Mouse (Mus musculus): ENCODE data around the gene Ciapin1. TPM values are rescaled to one million over a fixed set of nuclear protein-coding genes. Genes with fewer than 3 reads are reported as not detected.
A peak's percentile ranks its signal among the peaks of the same experiment; 100 is the strongest.

Ciapin1 gene
- total and polyA plus RNA-seq, 2 experiments from 2014 or later, result 50.1 to 120 TPM

DNA sequence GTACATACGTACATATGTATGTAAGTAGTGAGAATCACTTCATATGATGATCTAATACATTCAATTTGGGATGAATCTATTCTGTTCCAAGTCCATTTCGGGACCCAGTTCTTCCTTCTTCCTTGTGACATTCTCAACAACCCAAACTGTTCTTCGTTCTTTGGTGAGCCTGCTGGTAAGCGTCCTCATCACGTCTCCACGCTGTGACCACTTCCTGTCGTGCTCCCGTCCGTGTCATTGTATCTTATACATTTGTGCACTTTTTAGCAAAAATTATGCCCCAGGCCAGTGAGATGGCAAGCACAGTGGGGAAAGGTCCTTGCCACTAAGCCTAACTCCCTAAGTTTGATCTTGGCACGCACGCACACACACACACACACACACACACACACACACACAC lies 20.2 kb downstream of the Ciapin1 start:
- no peaks in the 10 kb centered on the region for H3K9me3 ChIP-seq (ENCODE audit: low read length)
- DNase-seq (no peak), ATAC-seq (no peak)
- no peak overlapping the region for H3K9ac ChIP-seq
- no peak overlapping the region for H3K4me2 ChIP-seq (ENCODE audit: low read depth)
- H3K27ac ChIP-seq (ENCODE audit: low read depth, low read length), result no peak overlapping the region
- 95% methylated on average over 11 of the region's 11 CpGs for WGBS
- no peaks in the 10 kb centered on the region for H3K27me3 ChIP-seq (ENCODE audit: insufficient read depth, low read length)
- H3K36me3 ChIP-seq (ENCODE audit: insufficient read depth), result peaks cover 4% of the 10 kb centered on the region
- no peak for TF ChIP-seq CTCF (IDR thresholded peaks at IDR 0.05; ENCODE audit: low read depth)
- H3K4me1 ChIP-seq (ENCODE audit: insufficient read depth), result no peaks in the 10 kb centered on the region
- H3K4me3 ChIP-seq (ENCODE audit: low read depth, low read length), result no peak overlapping the region

DNA sequence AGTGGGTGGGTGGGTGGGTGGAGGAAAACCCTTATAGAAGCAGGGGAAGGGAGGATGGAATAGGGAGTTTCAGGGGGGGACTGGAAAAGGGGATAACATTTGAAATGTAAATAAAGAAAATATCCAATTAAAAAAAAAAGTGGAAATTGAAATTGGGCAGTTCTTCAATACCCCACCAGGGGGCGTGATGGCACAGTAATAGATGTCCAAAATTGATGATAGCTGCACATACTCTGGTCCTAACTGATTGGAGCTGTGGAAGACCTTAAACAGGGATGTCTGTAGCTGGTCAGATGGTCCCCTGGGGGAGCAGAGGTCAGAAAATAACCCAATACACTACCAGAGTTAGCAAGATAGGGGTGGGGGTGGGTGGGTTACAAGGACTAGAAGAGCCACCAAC lies 23.6 kb downstream of the Ciapin1 start:
- ATAC-seq, result no peak
- Histone ChIP-seq H3K36me3 (ENCODE audit: insufficient read depth) (no peaks in the 10 kb centered on the region; the same call in 1 of the 2 replicates), H3K9me3 (ENCODE audit: low read length) (no peaks in the 10 kb centered on the region), H3K4me3 (ENCODE audit: low read depth, low read length) (no peak overlapping the region), H3K4me1 (ENCODE audit: insufficient read depth) (peaks cover 6% of the 10 kb centered on the region; the same call in 1 of the 2 replicates), H3K27me3 (ENCODE audit: insufficient read depth, low read length) (no peaks in the 10 kb centered on the region), H3K27ac (ENCODE audit: low read depth, low read length) (no peak overlapping the region), H3K4me2 (ENCODE audit: low read depth) (no peak overlapping the region), H3K9ac (no peak overlapping the region)
- peak; percentile 64 for TF ChIP-seq CTCF (IDR thresholded peaks at IDR 0.05; ENCODE audit: low read depth)
- DNase-seq, result peak; percentile 39
- whole genome bisulfite sequencing, result 0% methylated on average over 1 of the region's 1 CpGs

DNA sequence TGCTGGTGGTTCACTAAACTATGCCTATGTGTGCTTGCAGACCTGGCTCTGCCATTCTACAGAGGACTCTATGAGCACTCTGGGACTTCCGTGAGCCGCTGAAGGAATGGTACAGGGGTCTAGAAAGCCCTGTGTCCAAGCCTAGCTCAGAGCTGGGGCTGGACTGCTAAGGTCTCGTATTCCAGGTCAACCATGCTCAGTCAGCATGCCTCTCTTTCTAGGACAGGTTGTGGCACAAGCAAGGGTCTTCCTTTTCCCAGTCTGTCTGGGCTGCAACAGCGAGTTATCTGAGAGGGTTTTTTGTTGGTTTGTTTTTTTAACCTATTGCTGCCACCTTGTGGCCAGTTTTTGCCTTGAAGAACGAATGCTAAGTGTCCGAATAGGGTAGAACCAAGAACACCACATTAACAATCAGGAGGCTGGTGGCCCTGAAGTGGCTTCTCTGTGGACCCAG lies 25.5 kb downstream of the Ciapin1 start:
- Histone ChIP-seq H3K9ac (peak overlapping the region; percentile 55), H3K4me3 (ENCODE audit: low read depth, low read length) (peak overlapping the region; percentile 12; the same call in 1 of the 2 replicates), H3K4me2 (ENCODE audit: low read depth) (peak overlapping the region; percentile 39)

DNA sequence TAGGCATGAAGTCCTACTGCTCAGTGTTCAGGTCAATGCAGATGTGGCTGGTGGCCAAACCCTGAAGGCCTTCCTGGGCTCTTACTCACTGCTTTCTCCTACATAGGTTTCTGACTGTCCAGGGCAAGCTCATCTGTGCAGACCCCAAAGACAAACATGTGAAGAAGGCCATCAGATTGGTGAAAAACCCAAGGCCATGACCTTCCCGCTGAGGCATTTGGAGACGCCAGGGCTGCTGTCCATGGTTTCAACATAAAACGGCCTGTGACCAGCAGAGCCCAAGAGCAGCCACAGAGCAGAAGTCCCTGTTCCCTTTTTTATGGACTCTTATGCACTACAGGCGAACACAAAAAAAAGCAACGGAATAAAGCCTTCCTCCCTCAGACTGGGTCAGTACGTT lies 26.5 kb downstream of the Ciapin1 start:
- TF ChIP-seq CTCF (IDR thresholded peaks at IDR 0.05; ENCODE audit: low read depth), result no peak
- H3K27me3 ChIP-seq (ENCODE audit: insufficient read depth, low read length), result no peaks in the 10 kb centered on the region
- DNase-seq (no peak), ATAC-seq (no peak)
- H3K9ac ChIP-seq, result no peak overlapping the region
- no peak overlapping the region for H3K27ac ChIP-seq (ENCODE audit: low read depth, low read length)
- 80% methylated on average over 6 of the region's 6 CpGs for WGBS
- H3K9me3 ChIP-seq (ENCODE audit: low read length), result no peaks in the 10 kb centered on the region
- H3K36me3 ChIP-seq (ENCODE audit: insufficient read depth), result no peaks in the 10 kb centered on the region
- peaks cover 6% of the 10 kb centered on the region; the same call in 1 of the 2 replicates for H3K4me1 ChIP-seq (ENCODE audit: insufficient read depth)
- H3K4me2 ChIP-seq (ENCODE audit: low read depth), result no peak overlapping the region
- H3K4me3 ChIP-seq (ENCODE audit: low read depth, low read length), result no peak overlapping the region

More for the DNA sequence above, 25.5 kb downstream of the Ciapin1 start:
- Histone ChIP-seq H3K36me3 (ENCODE audit: insufficient read depth) (no peaks in the 10 kb centered on the region), H3K4me1 (ENCODE audit: insufficient read depth) (peaks cover 6% of the 10 kb centered on the region; the same call in 1 of the 2 replicates), H3K9me3 (ENCODE audit: low read length) (no peaks in the 10 kb centered on the region), H3K27me3 (ENCODE audit: insufficient read depth, low read length) (no peaks in the 10 kb centered on the region), H3K27ac (ENCODE audit: low read depth, low read length) (peak overlapping the region; percentile 66)
- DNase-seq, result peak; percentile 96
- TF ChIP-seq CTCF (IDR thresholded peaks at IDR 0.05; ENCODE audit: low read depth), result peak; percentile 82
- ATAC-seq, result peak; percentile 90
- WGBS, result 18% methylated on average over 6 of the region's 6 CpGs

DNA sequence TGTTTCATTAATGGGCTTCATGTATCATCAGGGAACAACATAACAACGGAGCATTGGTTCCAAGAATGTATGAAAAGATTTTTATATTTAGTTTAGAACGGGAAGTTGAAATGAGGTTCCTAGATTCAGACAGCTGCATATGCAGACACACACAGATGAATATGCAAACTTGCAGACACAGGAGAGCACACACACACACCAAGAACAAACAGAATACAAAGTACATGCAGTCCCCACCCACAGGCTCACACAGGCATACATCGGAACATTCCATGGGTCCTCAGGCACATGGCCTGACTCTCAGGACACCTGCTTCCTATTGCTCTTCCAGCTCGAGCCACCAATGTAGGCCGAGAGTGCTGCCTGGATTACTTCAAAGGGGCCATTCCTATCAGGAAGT lies 27.3 kb downstream of the Ciapin1 start:
- Histone ChIP-seq H3K4me2 (ENCODE audit: low read depth) (no peak overlapping the region), H3K9ac (no peak overlapping the region), H3K27me3 (ENCODE audit: insufficient read depth, low read length) (no peaks in the 10 kb centered on the region), H3K9me3 (ENCODE audit: low read length) (no peaks in the 10 kb centered on the region), H3K4me3 (ENCODE audit: low read depth, low read length) (no peak overlapping the region), H3K4me1 (ENCODE audit: insufficient read depth) (peaks cover 6% of the 10 kb centered on the region; the same call in 1 of the 2 replicates), H3K27ac (ENCODE audit: low read depth, low read length) (no peak overlapping the region), H3K36me3 (ENCODE audit: insufficient read depth) (no peaks in the 10 kb centered on the region)
- DNase-seq, result no peak
- no peak for TF ChIP-seq CTCF (IDR thresholded peaks at IDR 0.05; ENCODE audit: low read depth)
- WGBS, result 80% methylated on average over 5 of the region's 5 CpGs
- no peak for ATAC-seq

DNA sequence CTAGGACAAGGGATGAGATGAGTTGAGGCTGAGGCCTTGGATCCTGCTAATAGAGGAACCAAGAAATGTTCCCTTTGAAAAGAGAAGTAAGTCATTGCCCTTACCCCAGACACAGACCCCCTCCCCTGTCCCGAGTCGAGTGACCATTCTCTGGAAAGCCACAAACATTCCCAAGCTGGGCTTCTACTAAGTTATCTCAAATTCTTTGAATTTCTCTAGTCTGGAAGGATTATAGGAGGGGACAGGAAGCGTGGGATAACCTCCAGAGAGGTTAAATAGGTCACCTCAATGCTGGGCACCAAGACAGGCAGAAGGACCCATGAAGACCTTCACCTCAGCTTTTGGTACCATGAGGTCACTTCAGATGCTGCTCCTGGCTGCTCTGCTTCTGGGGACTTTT lies 28.0 kb downstream of the Ciapin1 start, which contains the start of gene Ccl17:
TSS of gene Ccl17 (plus strand) at position 301 of the 400 bp plus-strand sequence.
- H3K4me2 ChIP-seq (ENCODE audit: low read depth), result no peak within 1 kb of the TSS
- DNase-seq (no peak), ATAC-seq (no peak)
- peaks cover 6% of the 10 kb centered on the region; the same call in 1 of the 2 replicates for H3K4me1 ChIP-seq (ENCODE audit: insufficient read depth)
- H3K27me3 ChIP-seq (ENCODE audit: insufficient read depth, low read length), result no peaks in the 10 kb centered on the region
- no peaks in the 10 kb centered on the region for H3K36me3 ChIP-seq (ENCODE audit: insufficient read depth)
- H3K9me3 ChIP-seq (ENCODE audit: low read length), result no peaks in the 10 kb centered on the region
- H3K27ac ChIP-seq (ENCODE audit: low read depth, low read length), result no peak within 1 kb of the TSS
- H3K4me3 ChIP-seq (ENCODE audit: low read depth, low read length), result no peak within 1 kb of the TSS
- WGBS, result 78% methylated on average over 3 of the region's 3 CpGs
- no peak for TF ChIP-seq CTCF (IDR thresholded peaks at IDR 0.05; ENCODE audit: low read depth)
- no peak within 1 kb of the TSS for H3K9ac ChIP-seq

DNA sequence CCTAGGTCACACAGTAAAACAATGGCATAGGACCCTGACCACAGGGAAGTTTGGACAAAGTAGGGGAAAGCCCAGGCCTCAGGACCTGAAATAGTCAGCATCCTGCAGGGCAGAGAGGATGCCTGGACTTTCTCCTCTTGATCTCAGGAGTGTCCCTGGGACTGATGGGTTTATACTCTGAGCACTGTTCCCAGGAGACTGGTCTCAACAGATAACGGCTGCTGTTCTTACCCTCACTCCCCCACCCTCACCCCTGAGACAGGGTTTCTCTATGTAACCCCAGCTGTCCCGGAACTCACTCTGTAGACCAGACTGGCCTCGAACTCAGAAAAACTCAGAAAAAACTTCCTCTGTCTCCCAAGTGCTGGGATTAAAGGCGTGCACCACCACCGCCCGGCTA lies 29.8 kb downstream of the Ciapin1 start:
- 83% methylated on average over 6 of the region's 6 CpGs for WGBS
- no peak overlapping the region for H3K9ac ChIP-seq

More for the DNA sequence above, 29.8 kb downstream of the Ciapin1 start:
- Histone ChIP-seq H3K4me2 (ENCODE audit: low read depth) (no peak overlapping the region), H3K27ac (ENCODE audit: low read depth, low read length) (no peak overlapping the region), H3K4me3 (ENCODE audit: low read depth, low read length) (no peak overlapping the region), H3K27me3 (ENCODE audit: insufficient read depth, low read length) (no peaks in the 10 kb centered on the region), H3K36me3 (ENCODE audit: insufficient read depth) (no peaks in the 10 kb centered on the region), H3K4me1 (ENCODE audit: insufficient read depth) (peaks cover 6% of the 10 kb centered on the region; the same call in 1 of the 2 replicates), H3K9me3 (ENCODE audit: low read length) (no peaks in the 10 kb centered on the region)
- no peak for TF ChIP-seq CTCF (IDR thresholded peaks at IDR 0.05; ENCODE audit: low read depth)
- no peak for DNase-seq
- ATAC-seq, result no peak

Measured in forebrain, postnatal 0 days (tissue).